Comparison of ENCODE assay signal across 15 mouse cellular contexts in genomic region chr3:126464262-126464661, GRCm38 (mm10).
"Had no signal": no experiment of that assay in that cellular context is flagged by ENCODE, and none has a peak within 500 bp of the region (broad histone marks: within the 10 kb centered on the region; RNA-seq: fewer than 3 reads in every experiment).

No protein-coding gene starts in this region.

- H3K4me2 ChIP-seq: liver, embryonic 11.5 days; liver, embryonic 15.5 days; neural tube, embryonic 13.5 days had no signal

- H3K27ac ChIP-seq: limb, embryonic 10.5 days; liver, embryonic 15.5 days; midbrain, embryonic 10.5 days; neural tube, embryonic 13.5 days had no signal

- H3K4me3 ChIP-seq: limb, embryonic 10.5 days; liver, embryonic 15.5 days; midbrain, embryonic 10.5 days; neural tube, embryonic 13.5 days had no signal

- ATAC-seq: lung, postnatal 0 days had no signal

- H3K9me3 ChIP-seq: limb, embryonic 10.5 days; liver, embryonic 15.5 days; midbrain, embryonic 10.5 days; neural tube, embryonic 13.5 days had no signal

- H3K36me3 ChIP-seq: limb, embryonic 10.5 days; liver, embryonic 15.5 days; midbrain, embryonic 10.5 days; neural tube, embryonic 13.5 days had no signal

- H3K4me1 ChIP-seq: limb, embryonic 10.5 days; liver, embryonic 15.5 days; midbrain, embryonic 10.5 days; neural tube, embryonic 13.5 days had no signal

- H3K27me3 ChIP-seq: liver, embryonic 15.5 days; neural tube, embryonic 13.5 days had no signal

- DNase-seq: kidney, adult 18-20 months; kidney, postnatal 10 days; lung, adult 2 months; lung, postnatal 36 days; right cerebral cortex, adult 18-20 months; right cerebral cortex, postnatal 4 days; spleen, adult 18-20 months; thymus, adult 18-20 months; thymus, postnatal 14 days had no signal

- H3K9ac ChIP-seq: liver, embryonic 15.5 days; neural tube, embryonic 13.5 days had no signal
